Mouse (Mus musculus) heart, postnatal 0 days (tissue): ENCODE data around the gene Aplnr.

Experiments used
- CTCF ChIP-seq: IDR thresholded peaks from 2 replicates; pipeline ENCODE4 v1.5.1; 2016; ENCODE audit warnings: antibody characterized with exemption, control low read depth, low read depth
- EP300 ChIP-seq: IDR thresholded peaks from 2 replicates; pipeline ENCODE4 v1.6.1; 2016; ENCODE audit warnings: antibody characterized with exemption, low read depth

GRCm38 (mm10) chr2:85150373-85150772 is 14.3 kb downstream of the Aplnr start:
- TF ChIP-seq EP300 (no peak), CTCF (no peak)
